Mouse (Mus musculus) neural tube, embryonic 14.5 days (tissue): ENCODE results near the gene 2010111I01Rik. TPM values are rescaled to one million over a fixed set of nuclear protein-coding genes. Genes with fewer than 3 reads are reported as not detected.
A peak's percentile ranks its signal among the peaks of the same experiment; 100 is the strongest.

Experiments used
- ATAC-seq: fragments of 200-750 bp; cut with Nextera tagmentation; 2 replicates; pipeline ENCODE4 v1.8.0; 2017; ENCODE audit warnings: low read depth, mild to moderate bottlenecking, moderate TSS enrichment, moderate library complexity
- H3K27ac ChIP-seq: fragments of 300-500 bp; sonication (generic); 2 replicates; pipeline ENCODE4 v1.5.1; 2014; ENCODE audit warnings: low read depth, mild to moderate bottlenecking, control low read depth, low read length, moderate library complexity, mixed read lengths
- H3K27me3 ChIP-seq: fragments of 300-500 bp; sonication (generic); 2 replicates; pipeline ENCODE4 v1.6.1; 2014; ENCODE audit warnings: low read length; ENCODE audit not compliant: control insufficient read depth, insufficient read depth
- H3K36me3 ChIP-seq: fragments of 300-500 bp; sonication (generic); 2 replicates; pipeline ENCODE4 v1.6.1; 2014; ENCODE audit warnings: low read length, mixed read lengths; ENCODE audit not compliant: control insufficient read depth, insufficient read depth
- H3K4me1 ChIP-seq: fragments of 300-500 bp; sonication (generic); 2 replicates; pipeline ENCODE4 v1.6.1; 2014; ENCODE audit warnings: low read length; ENCODE audit not compliant: control insufficient read depth, insufficient read depth
- H3K4me2 ChIP-seq: fragments of 300-500 bp; sonication (generic); 2 replicates; pipeline ENCODE4 v1.6.1; 2014; ENCODE audit warnings: mild to moderate bottlenecking, low read depth, low read length, control low read depth
- H3K4me3 ChIP-seq: fragments of 300-500 bp; sonication (generic); 2 replicates; pipeline ENCODE4 v1.5.1; 2014; ENCODE audit warnings: low read depth, low read length, control low read depth, mixed read lengths
- H3K9ac ChIP-seq: fragments of 300-500 bp; sonication (generic); replicated peaks from 2 replicates; pipeline ENCODE4 v1.6.1; 2014; ENCODE audit warnings: low read depth, mild to moderate bottlenecking, control low read depth, low read length, mixed read lengths
- H3K9me3 ChIP-seq: fragments of 300-500 bp; sonication (generic); 2 replicates; pipeline ENCODE4 v1.6.1; 2016; ENCODE audit warnings: low read length; ENCODE audit not compliant: control insufficient read depth
- WGBS: fragments of 180-500 bp; shearing (Covaris S2); extraction: QIAGEN DNeasy Blood & Tissue Kit; methylation state at CpG from one replicate; pipeline ENCODE4 v1.1.7; 2014; 5-methylcytosine and 5-hydroxymethylcytosine counted together
- polyA plus RNA-seq: library from polyadenylated mRNA; unstranded; fragments of >200 nt; fragmentation: Nextera tagmentation; extraction: Ambion mirVana; gene quantifications from 2 replicates; pipeline ENCODE4 v1.2.1, GENCODE M21; 2014

2010111I01Rik gene
- polyA plus RNA-seq, 1 experiment from 2014 or later = 28.8 TPM

DNA sequence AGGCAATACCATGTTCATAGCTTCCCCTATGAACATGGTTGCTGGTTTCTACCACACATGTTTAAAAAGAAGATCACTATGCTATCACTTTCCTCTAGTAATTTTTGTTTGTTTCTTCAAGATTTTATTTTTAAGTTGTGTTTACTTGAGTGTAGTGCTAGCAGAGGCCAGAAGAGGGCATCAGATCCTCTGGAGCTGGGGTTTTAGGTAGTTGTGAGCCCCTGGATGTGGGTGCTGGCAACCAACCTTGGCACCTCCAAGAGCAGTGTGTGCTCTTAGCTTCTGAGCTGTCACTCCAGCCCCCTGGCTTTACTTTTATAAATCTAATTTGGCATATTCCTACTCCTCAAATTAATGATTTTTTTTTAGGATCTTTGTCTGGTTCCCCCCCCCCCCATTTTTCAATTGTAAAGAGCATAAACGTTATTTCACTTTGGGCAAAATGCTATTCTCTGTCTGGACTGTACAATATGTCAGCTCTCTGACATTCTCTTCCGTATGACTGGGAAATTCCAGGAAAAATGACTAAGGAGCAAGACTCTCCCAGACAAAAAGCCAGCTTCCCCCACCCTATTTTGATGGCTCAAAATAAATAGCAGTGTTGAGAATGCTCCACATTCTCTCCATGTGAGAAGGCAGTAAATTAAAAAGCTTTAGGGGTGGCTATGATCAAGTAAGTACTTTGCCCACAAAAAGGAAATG is 81.0 kb downstream of the 2010111I01Rik start:
- WGBS = 78% methylated on average over 2 of the region's 2 CpGs
- ATAC-seq = no peak
- Histone ChIP-seq H3K4me2 (no peak overlapping the region), H3K9ac (no peak overlapping the region), H3K27ac (no peak overlapping the region), H3K27me3 (no peaks in the 10 kb centered on the region), H3K9me3 (no peaks in the 10 kb centered on the region), H3K4me1 (no peaks in the 10 kb centered on the region), H3K36me3 (no peaks in the 10 kb centered on the region), H3K4me3 (no peak overlapping the region)

GRCm38 (mm10) chr13:63046206-63047020 is 81.7 kb downstream of the 2010111I01Rik start:
- Histone ChIP-seq H3K4me1 (no peaks in the 10 kb centered on the region), H3K9ac (no peak overlapping the region), H3K4me3 (no peak overlapping the region), H3K27me3 (no peaks in the 10 kb centered on the region), H3K4me2 (no peak overlapping the region), H3K36me3 (no peaks in the 10 kb centered on the region), H3K27ac (no peak overlapping the region), H3K9me3 (no peaks in the 10 kb centered on the region)
- peak; percentile 87; the same call in 1 of the 2 replicates for ATAC-seq
- 45% methylated on average over 7 of the region's 7 CpGs for WGBS

DNA sequence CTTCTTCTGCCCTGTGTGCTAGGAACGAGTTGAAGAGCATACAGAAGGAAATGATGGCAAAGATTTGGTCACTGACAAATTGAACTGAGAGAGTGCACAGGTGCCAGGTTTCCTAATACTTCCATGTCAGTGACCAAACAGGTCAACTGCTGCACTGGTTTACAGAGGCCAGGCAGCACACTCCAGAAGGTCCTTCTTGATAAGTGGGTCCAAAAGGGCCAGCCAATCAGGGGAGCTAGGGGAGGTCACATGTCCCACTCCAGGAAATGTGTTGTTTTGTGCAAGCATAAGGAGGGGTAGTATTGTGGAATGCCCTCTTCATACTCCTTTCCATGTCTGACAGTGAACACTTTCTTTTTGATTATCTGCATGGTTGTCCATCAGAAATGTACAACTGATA is 99.0 kb downstream of the 2010111I01Rik start:
- ATAC-seq = no peak
- WGBS = 89% methylated on average over 1 of the region's 1 CpGs
- no peak overlapping the region for H3K27ac ChIP-seq
- no peak overlapping the region for H3K9ac ChIP-seq
- no peaks in the 10 kb centered on the region for H3K36me3 ChIP-seq
- no peaks in the 10 kb centered on the region for H3K27me3 ChIP-seq
- H3K4me2 ChIP-seq = no peak overlapping the region
- no peak overlapping the region for H3K4me3 ChIP-seq
- no peaks in the 10 kb centered on the region for H3K9me3 ChIP-seq
- H3K4me1 ChIP-seq = no peaks in the 10 kb centered on the region

DNA sequence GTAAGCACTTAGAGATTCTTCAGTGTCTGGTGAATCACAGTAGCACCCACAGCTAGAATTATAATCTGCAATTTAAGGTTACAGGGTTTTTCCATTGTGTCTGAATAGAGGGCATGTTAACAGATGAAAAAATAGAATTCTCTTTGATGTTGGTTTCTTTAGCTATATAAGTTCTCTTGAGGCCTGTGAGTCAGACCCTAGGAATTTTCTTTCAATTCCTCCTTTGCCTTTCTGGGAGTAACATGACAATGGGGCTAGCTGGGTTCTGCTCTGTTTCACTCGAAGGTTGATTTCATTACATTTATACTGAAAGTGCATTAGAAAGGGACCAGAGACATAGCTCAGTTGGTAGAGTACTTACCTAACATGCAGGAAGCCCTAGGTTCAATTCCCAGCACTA is 101.9 kb downstream of the 2010111I01Rik start:
- H3K27ac ChIP-seq = no peak overlapping the region
- WGBS = 86% methylated on average over 1 of the region's 1 CpGs
- no peak overlapping the region for H3K9ac ChIP-seq
- H3K9me3 ChIP-seq = no peaks in the 10 kb centered on the region
- no peaks in the 10 kb centered on the region for H3K27me3 ChIP-seq
- H3K36me3 ChIP-seq = no peaks in the 10 kb centered on the region
- no peaks in the 10 kb centered on the region for H3K4me1 ChIP-seq
- no peak for ATAC-seq
- H3K4me2 ChIP-seq = no peak overlapping the region
- no peak overlapping the region for H3K4me3 ChIP-seq

DNA sequence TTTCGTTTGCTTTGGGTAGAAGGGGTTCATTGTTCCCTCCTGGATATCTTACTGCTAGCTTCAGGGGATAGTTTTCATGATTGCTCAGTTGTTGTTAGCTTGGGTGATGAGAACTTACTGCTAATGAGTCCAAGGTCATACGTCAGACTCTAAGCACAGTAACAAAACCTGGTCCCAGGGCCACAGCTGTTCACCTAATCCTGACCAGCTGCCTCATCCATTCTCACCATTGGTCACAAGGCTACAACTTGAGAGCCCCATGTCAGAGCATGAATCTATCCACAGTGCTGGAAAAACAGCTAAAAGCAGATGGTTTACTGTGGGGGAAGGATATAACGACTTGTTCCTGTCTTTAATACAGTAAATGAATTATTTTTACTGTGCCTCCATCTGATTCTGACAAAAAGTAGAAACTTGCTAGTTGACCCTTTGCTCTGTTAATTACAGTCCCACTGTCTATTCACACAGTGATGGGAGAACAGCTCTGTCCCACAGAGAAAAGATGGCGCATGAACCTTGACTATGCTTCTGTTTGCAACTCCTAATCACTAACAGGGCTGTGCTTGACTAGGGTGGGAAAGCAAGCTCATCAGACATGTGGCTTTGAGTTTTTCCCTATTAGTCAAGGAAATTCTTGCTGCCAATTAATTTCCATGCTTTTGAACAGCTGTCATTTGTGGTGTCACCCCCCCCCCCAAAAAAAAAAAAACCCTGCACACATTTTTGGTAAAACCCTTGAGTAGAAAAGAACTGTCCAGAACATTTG is 103.9 kb downstream of the 2010111I01Rik start:
- Histone ChIP-seq H3K9ac (no peak overlapping the region), H3K4me1 (no peaks in the 10 kb centered on the region), H3K4me3 (no peak overlapping the region), H3K4me2 (no peak overlapping the region), H3K27ac (no peak overlapping the region), H3K9me3 (no peaks in the 10 kb centered on the region), H3K27me3 (no peaks in the 10 kb centered on the region), H3K36me3 (no peaks in the 10 kb centered on the region)
- WGBS = 71% methylated on average over 4 of the region's 4 CpGs
- ATAC-seq = no peak

DNA sequence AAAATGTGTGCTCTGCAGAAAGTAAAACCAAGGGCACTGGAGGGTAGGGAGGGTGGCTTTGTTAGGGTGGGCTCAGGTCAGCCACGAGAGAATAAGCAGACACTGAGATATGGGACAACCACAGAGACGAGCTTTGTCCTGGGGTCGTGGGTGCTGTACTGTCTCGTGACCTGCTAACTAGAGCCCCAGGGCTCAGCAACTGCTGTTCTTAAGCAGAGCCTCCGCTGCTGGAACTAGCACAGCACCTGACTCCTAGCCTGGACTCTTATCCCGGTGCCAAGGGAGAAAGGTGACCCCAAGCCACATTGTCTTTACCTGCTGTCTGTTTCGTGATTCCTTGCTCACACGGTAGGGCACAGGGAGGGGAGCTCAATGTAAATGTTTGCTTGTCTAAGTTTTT is 107.2 kb downstream of the 2010111I01Rik start:
- no peaks in the 10 kb centered on the region for H3K4me1 ChIP-seq
- no peak for ATAC-seq
- no peaks in the 10 kb centered on the region for H3K9me3 ChIP-seq
- H3K4me3 ChIP-seq = no peak overlapping the region
- H3K4me2 ChIP-seq = no peak overlapping the region
- H3K27ac ChIP-seq = no peak overlapping the region
- H3K27me3 ChIP-seq = no peaks in the 10 kb centered on the region
- H3K9ac ChIP-seq = no peak overlapping the region
- no peaks in the 10 kb centered on the region for H3K36me3 ChIP-seq
- 68% methylated on average over 8 of the region's 8 CpGs for WGBS

DNA sequence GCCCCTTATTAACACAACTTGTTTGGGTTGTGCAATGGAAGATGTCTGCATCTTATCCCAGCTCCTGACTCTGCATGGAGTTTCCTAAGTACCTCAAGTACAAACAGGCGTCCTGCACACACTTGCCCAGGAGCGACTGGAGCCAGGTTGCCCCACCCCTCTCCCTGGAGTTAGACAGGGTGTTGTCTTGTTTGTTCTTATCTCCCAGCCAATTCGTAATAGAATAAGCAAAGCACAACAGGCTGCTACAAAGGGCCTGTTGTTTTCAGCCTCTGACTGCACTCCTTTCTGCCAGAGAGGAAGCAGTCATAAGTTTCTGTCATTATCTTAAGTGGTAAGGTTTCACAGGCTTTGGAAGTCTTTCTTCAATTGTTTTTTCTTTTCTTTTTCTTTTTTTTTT is 107.7 kb downstream of the 2010111I01Rik start:
- Histone ChIP-seq H3K4me3 (no peak overlapping the region), H3K27ac (no peak overlapping the region), H3K27me3 (no peaks in the 10 kb centered on the region), H3K4me2 (no peak overlapping the region), H3K9me3 (no peaks in the 10 kb centered on the region), H3K4me1 (no peaks in the 10 kb centered on the region), H3K9ac (no peak overlapping the region), H3K36me3 (no peaks in the 10 kb centered on the region)
- WGBS = 41% methylated on average over 3 of the region's 3 CpGs
- ATAC-seq = no peak

DNA sequence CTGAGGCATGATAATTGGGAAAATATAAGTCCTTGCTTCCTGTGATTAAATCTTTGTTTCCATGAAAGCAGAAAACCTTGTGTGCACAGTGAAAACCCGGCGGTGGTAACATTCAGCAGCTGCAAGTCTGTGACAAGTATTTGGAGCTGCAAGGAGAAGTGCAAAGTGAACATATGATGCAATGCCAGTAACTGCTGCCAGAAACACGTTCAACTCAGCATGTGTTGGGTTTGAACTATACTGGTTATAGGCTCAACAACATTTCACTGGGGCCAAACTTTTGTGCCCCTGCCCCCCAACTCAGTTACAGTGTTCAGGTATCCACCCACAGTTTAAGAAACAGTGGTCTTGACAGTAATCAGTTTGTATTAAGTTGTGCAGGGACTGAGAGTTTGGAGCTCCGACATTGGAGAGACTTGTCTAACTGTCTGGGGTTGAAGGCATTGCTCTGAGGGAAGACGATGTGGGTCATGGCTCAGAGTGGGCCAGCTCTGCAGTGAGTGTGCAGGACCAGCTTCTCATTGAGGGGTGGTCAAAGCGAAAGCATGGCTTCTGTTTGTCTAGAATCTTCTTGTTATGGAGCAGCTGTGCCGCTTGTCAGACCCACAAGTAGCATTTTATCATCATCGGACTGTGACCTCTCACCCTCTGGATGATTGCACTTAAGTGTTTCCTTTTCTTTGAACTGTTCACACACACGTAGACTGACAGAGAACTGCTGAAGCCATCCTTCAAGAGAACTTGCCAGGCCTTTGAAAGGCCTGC is 109.4 kb downstream of the 2010111I01Rik start:
- Histone ChIP-seq H3K36me3 (no peaks in the 10 kb centered on the region), H3K4me2 (no peak overlapping the region), H3K27me3 (no peaks in the 10 kb centered on the region), H3K4me3 (no peak overlapping the region), H3K4me1 (no peaks in the 10 kb centered on the region), H3K9me3 (no peaks in the 10 kb centered on the region), H3K27ac (no peak overlapping the region), H3K9ac (no peak overlapping the region)
- no peak for ATAC-seq
- 77% methylated on average over 9 of the region's 9 CpGs for WGBS
